Mouse (Mus musculus): Measurements from ENCODE around the gene Dazl. TPM values are rescaled to one million over a fixed set of nuclear protein-coding genes. Genes with fewer than 3 reads are reported as not detected.
"Not testable (repeated sequence)": the region's sequence is repeated elsewhere in the genome, so short reads cannot be mapped to it uniquely, and the experiment has no call there.

Gene Dazl
- total RNA-seq, 2 experiments from 2014 or later: 0.20 TPM; not detected in 1

GRCm38 (mm10) chr17:50292661-50293171, 720 bp downstream of the Dazl start:
- intact Hi-C loops (cut with DNase I): loop anchor here (5.0 kb wide), 3 partner anchors 215 to 355 kb away; partner anchors contain the start of gene Plcl2
- peak; percentile 85 for DNase-seq (ENCODE audit: low spot score)

- intact Hi-C loops (cut with DNase I): loop anchor here (1.0 to 5.0 kb wide), 4 partner anchors 216 to 504 kb away; partner anchors contain the start of gene Plcl2
- no peak for DNase-seq (ENCODE audit: low spot score)
These were observed 1.8 kb downstream of the Dazl start for GRCm38 (mm10) chr17:50291485-50292200.

- no peak for DNase-seq (ENCODE audit: low spot score)
- intact Hi-C loops (cut with DNase I): no loop called here
These were observed 8.6 kb downstream of the Dazl start for GRCm38 (mm10) chr17:50284845-50285244.

- intact Hi-C loops (cut with DNase I): not testable (repeated sequence)
These were observed 31.8 kb downstream of the Dazl start for GRCm38 (mm10) chr17:50261615-50262014.

GRCm38 (mm10) chr17:50260856-50261255, 32.6 kb downstream of the Dazl start:
- intact Hi-C loops (cut with DNase I): no loop called here

More at GRCm38 (mm10) chr17:50261615-50262014, 31.8 kb downstream of the Dazl start:
- DNase-seq (ENCODE audit: low spot score): not testable (repeated sequence)

GRCm38 (mm10) chr17:50246605-50247004, 46.8 kb downstream of the Dazl start:
- no peak for DNase-seq (ENCODE audit: low spot score)
- intact Hi-C loops (cut with DNase I): no loop called here

More at GRCm38 (mm10) chr17:50260856-50261255, 32.6 kb downstream of the Dazl start:
- no peak for DNase-seq (ENCODE audit: low spot score)

GRCm38 (mm10) chr17:50244675-50245074, 48.8 kb downstream of the Dazl start:
- intact Hi-C loops (cut with DNase I): no loop called here
- no peak for DNase-seq (ENCODE audit: low spot score)

GRCm38 (mm10) chr17:50243326-50243725, 50.1 kb downstream of the Dazl start:
- DNase-seq (ENCODE audit: low spot score): no peak
- intact Hi-C loops (cut with DNase I): no loop called here

- no peak for DNase-seq (ENCODE audit: low spot score)
- intact Hi-C loops (cut with DNase I): loop anchor here (1.0 to 2.0 kb wide), 4 partner anchors 47 to 302 kb away; partner anchors contain the start of gene Rftn1
These were observed 55.4 kb downstream of the Dazl start for GRCm38 (mm10) chr17:50237818-50238610.

GRCm38 (mm10) chr17:50237436-50237709, 56.1 kb downstream of the Dazl start:
- intact Hi-C loops (cut with DNase I): loop anchor here (1.0 to 2.0 kb wide), 4 partner anchors 47 to 301 kb away; partner anchors contain the start of gene Rftn1
- DNase-seq (ENCODE audit: low spot score): peak; percentile 60

GRCm38 (mm10) chr17:50236702-50237435, 56.6 kb downstream of the Dazl start:
- DNase-seq (ENCODE audit: low spot score): no peak
- intact Hi-C loops (cut with DNase I): loop anchor here (1.0 to 2.0 kb wide), 4 partner anchors 46 to 301 kb away; partner anchors contain the start of gene Rftn1

GRCm38 (mm10) chr17:50235943-50236701, 57.3 kb downstream of the Dazl start:
- DNase-seq (ENCODE audit: low spot score): no peak
- intact Hi-C loops (cut with DNase I): loop anchor here (2.0 kb wide), 1 partner anchor 45 kb away; the partner anchor contains the start of gene Rftn1

- intact Hi-C loops (cut with DNase I): no loop called here
- DNase-seq (ENCODE audit: low spot score): no peak
These were observed 59.5 kb downstream of the Dazl start for GRCm38 (mm10) chr17:50233956-50234355.

- no peak for DNase-seq (ENCODE audit: low spot score)
- intact Hi-C loops (cut with DNase I): no loop called here
These were observed 60.6 kb downstream of the Dazl start for GRCm38 (mm10) chr17:50232821-50233220.

- intact Hi-C loops (cut with DNase I): no loop called here
- no peak for DNase-seq (ENCODE audit: low spot score)
These were observed 62.2 kb downstream of the Dazl start for GRCm38 (mm10) chr17:50231206-50231605.

GRCm38 (mm10) chr17:50229534-50229933, 63.9 kb downstream of the Dazl start:
- intact Hi-C loops (cut with DNase I): no loop called here

More at GRCm38 (mm10) chr17:50229534-50229933, 63.9 kb downstream of the Dazl start:
- DNase-seq (ENCODE audit: low spot score): no peak

Data from heart, postnatal 25 days (tissue).